In genomic region chr4:129571551-129572084, GRCm38 (mm10) we compare ENCODE assay signal across 21 mouse cellular contexts. TPM values are rescaled to one million over a fixed set of nuclear protein-coding genes. Genes with fewer than 3 reads are reported as not detected.
A peak's percentile ranks its signal among the peaks of the same experiment; 100 is the strongest.
DNase-seq lines count a peak whose midpoint lies in the region; ATAC-seq and TF ChIP-seq lines count a peak whose summit lies in the region.
"Had no signal": no experiment of that assay in that cellular context is flagged by ENCODE, and none has a peak within 500 bp of the region (broad histone marks: within the 10 kb centered on the region; RNA-seq: fewer than 3 reads in every experiment).

No protein-coding gene starts in this region.

- ATAC-seq in CD4-positive, CD25-positive, alpha-beta regulatory T cell, adult 4 months = peak; percentile 2
- ATAC-seq: intestine, embryonic 16.5 days had no signal

- 0 out of 2 replicates have a peak, but pooled peaks cover 3% of the 10 kb centered on the region for H3K4me1 ChIP-seq in liver, adult 2 months (ENCODE audit: control insufficient read depth, insufficient read depth, low read length)
- H3K4me1 ChIP-seq: embryonic facial prominence, embryonic 15.5 days had no signal

- no peak overlapping the region for H3K9ac ChIP-seq in liver, adult 2 months (ENCODE audit: low read depth, low read length)
- H3K9ac ChIP-seq: embryonic facial prominence, embryonic 15.5 days; heart, embryonic 15.5 days; liver, embryonic 15.5 days had no signal

- H3K36me3 ChIP-seq in liver, adult 2 months (ENCODE audit: control insufficient read depth, insufficient read depth, low read length) = no peaks in the 10 kb centered on the region
- H3K36me3 ChIP-seq: embryonic facial prominence, embryonic 15.5 days; forebrain, embryonic 10.5 days; heart, embryonic 15.5 days; limb, embryonic 10.5 days; liver, embryonic 15.5 days had no signal

- no peak for TF ChIP-seq CTCF in liver, adult 2 months (IDR thresholded peaks at IDR 0.05; ENCODE audit: low read depth, low read length)

- H3K27me3 ChIP-seq in liver, adult 2 months (ENCODE audit: control insufficient read depth, insufficient read depth, low read length) = no peaks in the 10 kb centered on the region
- H3K27me3 ChIP-seq: embryonic facial prominence, embryonic 15.5 days; heart, embryonic 15.5 days had no signal

- DNase-seq in liver, adult 2 months (ENCODE audit: extremely low read depth, low read depth, low spot score) = no peak
- no peak for DNase-seq in liver
- DNase-seq in T-cell, adult 2 months (ENCODE audit: low spot score) = peak; percentile 63
- DNase-seq in natural killer cell, adult 2 months (ENCODE audit: low spot score in 2 of 2) = peak; percentile 66 to 82
- DNase-seq in cerebellum, postnatal 14 days = no peak
- DNase-seq in left cerebral cortex, adult 8-10 months (ENCODE audit: low spot score in 2 of 2) = no peak
- DNase-seq: cerebellum, adult 9-11 months; embryo, embryonic 11 days; gastrocnemius, postnatal 10 days; heart, adult 18-20 months; lung, postnatal 14 days; right cerebral cortex, postnatal 25 days had no signal

- H3K79me2 ChIP-seq in liver, adult 2 months (ENCODE audit: control insufficient read depth, insufficient read depth, low read length) = no peaks in the 10 kb centered on the region

- TF ChIP-seq POLR2A in liver, adult 2 months (IDR thresholded peaks at IDR 0.05; ENCODE audit: extremely low read depth, insufficient read depth, low read length) = no peak

- H3K4me3 ChIP-seq in liver, adult 2 months (ENCODE audit: insufficient read depth, low read depth, low read length) = no peak overlapping the region
- H3K4me3 ChIP-seq: embryonic facial prominence, embryonic 15.5 days; forebrain, embryonic 10.5 days; heart, embryonic 15.5 days; limb, embryonic 10.5 days; liver, embryonic 15.5 days had no signal

- WGBS in liver, adult 2 months = 79% methylated on average over 8 of the region's 8 CpGs

- peak overlapping the region; percentile 77 for H3K27ac ChIP-seq in liver, adult 2 months (replicated peaks; ENCODE audit: insufficient read depth, low read depth, low read length)
- H3K27ac ChIP-seq: embryonic facial prominence, embryonic 15.5 days; forebrain, embryonic 10.5 days; limb, embryonic 10.5 days; liver, embryonic 15.5 days had no signal

RNA-seq across cellular contexts. Expression of gene Lck, which starts 1.8 kb away (rescaled TPM):
- 0.92 and 1.1 TPM in 2 replicates for total RNA-seq in liver, adult 2 months (2014; rRNA removed)
- 1.7 and 1.9 TPM in 2 replicates for polyA plus RNA-seq in liver, adult 2 months (2012; rRNA removed)
- 1,000 to 10,000 TPM; 1,549 to 2,173 TPM for polyA plus RNA-seq in CD4-positive, CD25-positive, alpha-beta regulatory T cell, adult 4 months (2017; shearing (Covaris generic))
- total RNA-seq in left cerebral cortex, adult 8-10 months (2022) = 1 to 10 TPM; 2.3 to 4.5 (median 3.8) TPM

RNA-seq across cellular contexts. Expression of gene Fam167b, which starts 6.7 kb away (rescaled TPM):
- 11.8 and 14.4 TPM in 2 replicates for total RNA-seq in liver, adult 2 months (2014; rRNA removed)
- polyA plus RNA-seq in liver, adult 2 months (2012; rRNA removed) = 17.5 and 20.3 TPM in 2 replicates
- polyA plus RNA-seq in CD4-positive, CD25-positive, alpha-beta regulatory T cell, adult 4 months (2017; shearing (Covaris generic)) = under 1 TPM in 1 of 2 experiments, not detected in 1; 0.86 TPM
- 1 to 10 TPM in 3 of 4 experiments, not detected in 1; 1.0 to 1.4 (median 1.1) TPM for total RNA-seq in left cerebral cortex, adult 8-10 months (2022)
- polyA plus RNA-seq: neural tube, embryonic 14.5 days; testis, adult 2 months had no signal

RNA-seq across cellular contexts. Expression of gene Eif3i, which starts 28.8 kb away (rescaled TPM):
- total RNA-seq in liver, adult 2 months (2014; rRNA removed) = 170 and 204 TPM in 2 replicates
- polyA plus RNA-seq in liver, adult 2 months (2012; rRNA removed) = 186 and 205 TPM in 2 replicates
- 100 to 1,000 TPM; 337 to 353 TPM for polyA plus RNA-seq in CD4-positive, CD25-positive, alpha-beta regulatory T cell, adult 4 months (2017; shearing (Covaris generic))
- 100 to 1,000 TPM; 120 to 131 (median 124) TPM for total RNA-seq in left cerebral cortex, adult 8-10 months (2022)

RNA-seq across cellular contexts. Expression of gene Tmem234, which starts 28.9 kb away (rescaled TPM):
- 65.6 and 67.5 TPM in 2 replicates for total RNA-seq in liver, adult 2 months (2014; rRNA removed)
- polyA plus RNA-seq in liver, adult 2 months (2012; rRNA removed) = 75.8 and 93.6 TPM in 2 replicates
- 100 to 1,000 TPM; 254 to 306 TPM for polyA plus RNA-seq in CD4-positive, CD25-positive, alpha-beta regulatory T cell, adult 4 months (2017; shearing (Covaris generic))
- 10 to 100 TPM; 86.5 to 90.9 (median 89.3) TPM for total RNA-seq in left cerebral cortex, adult 8-10 months (2022)

RNA-seq across cellular contexts. Expression of gene Hdac1, which starts 29.1 kb away (rescaled TPM):
- total RNA-seq in liver, adult 2 months (2014; rRNA removed) = 16.8 and 20.5 TPM in 2 replicates
- 15.8 and 18.1 TPM in 2 replicates for polyA plus RNA-seq in liver, adult 2 months (2012; rRNA removed)
- polyA plus RNA-seq in CD4-positive, CD25-positive, alpha-beta regulatory T cell, adult 4 months (2017; shearing (Covaris generic)) = 100 to 1,000 TPM; 270 to 328 TPM
- 10 to 100 TPM; 22.3 to 28.6 (median 25.9) TPM for total RNA-seq in left cerebral cortex, adult 8-10 months (2022)

Comparison
In these comparisons a context has a peak if more than half of its experiments do, and no peak if none do; other contexts are left out.
1. DNase-seq: peak in T-cell, adult 2 months (single experiment) and natural killer cell, adult 2 months (2 of 2); none in liver, adult 2 months (single experiment), liver (single experiment), cerebellum, postnatal 14 days (0 of 2) and left cerebral cortex, adult 8-10 months (0 of 2).